Mouse (Mus musculus) neural tube, embryonic 13.5 days (tissue): ENCODE results near the gene Hnrnpf. TPM values are rescaled to one million over a fixed set of nuclear protein-coding genes. Genes with fewer than 3 reads are reported as not detected.

Experiments
- ATAC-seq: fragments of 200-750 bp; cut with Nextera tagmentation; 2 replicates; pipeline ENCODE4 v1.8.0; 2017; ENCODE audit warnings: low read depth, mild to moderate bottlenecking, moderate TSS enrichment, moderate library complexity
- H3K27ac ChIP-seq: fragments of 300-500 bp; sonication (generic); replicated peaks from 2 replicates; pipeline ENCODE4 v1.5.1; 2015; ENCODE audit warnings: moderate library complexity, mild to moderate bottlenecking, inconsistent platforms
- H3K27me3 ChIP-seq: fragments of 300-500 bp; sonication (generic); 2 replicates; pipeline ENCODE4 v1.6.1; 2015; ENCODE audit warnings: mild to moderate bottlenecking, inconsistent platforms
- H3K36me3 ChIP-seq: fragments of 300-500 bp; sonication (generic); 2 replicates; pipeline ENCODE4 v1.6.1; 2015; ENCODE audit warnings: mild to moderate bottlenecking, inconsistent platforms
- H3K4me1 ChIP-seq: fragments of 300-500 bp; sonication (generic); replicated peaks from 2 replicates; pipeline ENCODE4 v1.6.1; 2015; ENCODE audit warnings: inconsistent platforms
- H3K4me2 ChIP-seq: fragments of 300-500 bp; sonication (generic); 2 replicates; pipeline ENCODE4 v1.6.1; 2015; ENCODE audit warnings: inconsistent platforms, mild to moderate bottlenecking, moderate library complexity
- H3K4me3 ChIP-seq: fragments of 300-500 bp; sonication (generic); 2 replicates; pipeline ENCODE4 v1.5.1; 2015; ENCODE audit warnings: mild to moderate bottlenecking, inconsistent platforms
- H3K9ac ChIP-seq: fragments of 300-500 bp; sonication (generic); 2 replicates; pipeline ENCODE4 v1.6.1; 2015; ENCODE audit warnings: moderate library complexity, mild to moderate bottlenecking, inconsistent platforms
- H3K9me3 ChIP-seq: fragments of 300-500 bp; sonication (generic); 2 replicates; pipeline ENCODE4 v1.6.1; 2016; ENCODE audit warnings: inconsistent platforms
- WGBS: fragments of 180-500 bp; shearing (Covaris S2); methylation state at CpG from one replicate; pipeline ENCODE4 v1.1.7; 2015; 5-methylcytosine and 5-hydroxymethylcytosine counted together
- polyA plus RNA-seq: library from polyadenylated mRNA; unstranded; fragments of >200 nt; fragmentation: Nextera tagmentation; extraction: Ambion mirVana; gene quantifications from 2 replicates; pipeline ENCODE4 v1.2.1, GENCODE M21; 2015

Hnrnpf gene
- polyA plus RNA-seq, 1 experiment from 2014 or later, result 298 TPM

DNA sequence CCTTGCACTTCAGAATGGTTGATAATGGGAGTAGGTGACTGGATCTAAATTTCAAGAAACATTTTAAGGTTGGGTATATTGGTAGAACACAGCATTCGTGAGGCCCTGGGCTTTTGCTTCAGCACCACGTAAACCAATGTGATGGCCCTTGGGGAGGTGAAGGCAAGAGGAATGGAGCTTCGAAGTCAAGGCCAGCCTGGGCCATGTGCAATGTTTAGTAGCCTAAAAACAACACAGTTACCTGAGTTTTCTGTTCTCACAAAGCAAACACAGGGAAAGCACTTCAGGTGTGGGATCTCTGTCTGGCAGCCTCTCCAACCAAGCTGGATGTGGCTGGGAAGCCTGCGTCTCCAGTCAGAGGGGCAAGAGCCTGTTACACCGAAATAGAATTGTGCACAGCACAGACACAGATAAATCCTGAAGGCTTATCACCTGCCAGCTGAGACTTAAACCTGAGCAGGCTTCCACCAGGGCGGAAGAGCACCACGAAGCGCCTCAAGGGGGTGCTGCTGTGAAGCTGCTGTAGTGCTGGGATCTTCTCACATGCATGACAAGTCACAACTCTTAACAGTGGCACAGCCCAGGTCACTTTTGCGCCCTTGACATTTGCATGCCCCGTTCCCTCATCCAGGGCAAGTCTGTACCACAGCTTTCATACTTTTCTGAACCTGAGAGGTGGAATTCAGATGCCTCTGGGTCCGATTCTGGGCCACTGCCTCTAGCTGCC, 32.4 kb downstream of the Hnrnpf start:
- Histone ChIP-seq H3K27ac (no peak overlapping the region), H3K9ac (no peak overlapping the region), H3K36me3 (peaks cover 24% of the 10 kb centered on the region), H3K4me3 (no peak overlapping the region), H3K4me1 (no peaks in the 10 kb centered on the region), H3K4me2 (no peak overlapping the region), H3K9me3 (no peaks in the 10 kb centered on the region), H3K27me3 (no peaks in the 10 kb centered on the region)
- 55% methylated on average over 11 of the region's 11 CpGs for WGBS
- ATAC-seq, result no peak

- no peaks in the 10 kb centered on the region for H3K9me3 ChIP-seq
- WGBS, result 85% methylated on average over 6 of the region's 6 CpGs
- H3K27me3 ChIP-seq, result no peaks in the 10 kb centered on the region
- no peak overlapping the region for H3K9ac ChIP-seq
- H3K27ac ChIP-seq, result no peak overlapping the region
- ATAC-seq, result no peak
- H3K4me3 ChIP-seq, result no peak overlapping the region
- H3K4me1 ChIP-seq, result no peaks in the 10 kb centered on the region
- H3K36me3 ChIP-seq, result 0 out of 2 replicates have a peak, but pooled peaks cover 7% of the 10 kb centered on the region
- H3K4me2 ChIP-seq, result no peak overlapping the region
Observed at GRCm38 (mm10) chr6:117934301-117934700, 34.2 kb downstream of the Hnrnpf start.

DNA sequence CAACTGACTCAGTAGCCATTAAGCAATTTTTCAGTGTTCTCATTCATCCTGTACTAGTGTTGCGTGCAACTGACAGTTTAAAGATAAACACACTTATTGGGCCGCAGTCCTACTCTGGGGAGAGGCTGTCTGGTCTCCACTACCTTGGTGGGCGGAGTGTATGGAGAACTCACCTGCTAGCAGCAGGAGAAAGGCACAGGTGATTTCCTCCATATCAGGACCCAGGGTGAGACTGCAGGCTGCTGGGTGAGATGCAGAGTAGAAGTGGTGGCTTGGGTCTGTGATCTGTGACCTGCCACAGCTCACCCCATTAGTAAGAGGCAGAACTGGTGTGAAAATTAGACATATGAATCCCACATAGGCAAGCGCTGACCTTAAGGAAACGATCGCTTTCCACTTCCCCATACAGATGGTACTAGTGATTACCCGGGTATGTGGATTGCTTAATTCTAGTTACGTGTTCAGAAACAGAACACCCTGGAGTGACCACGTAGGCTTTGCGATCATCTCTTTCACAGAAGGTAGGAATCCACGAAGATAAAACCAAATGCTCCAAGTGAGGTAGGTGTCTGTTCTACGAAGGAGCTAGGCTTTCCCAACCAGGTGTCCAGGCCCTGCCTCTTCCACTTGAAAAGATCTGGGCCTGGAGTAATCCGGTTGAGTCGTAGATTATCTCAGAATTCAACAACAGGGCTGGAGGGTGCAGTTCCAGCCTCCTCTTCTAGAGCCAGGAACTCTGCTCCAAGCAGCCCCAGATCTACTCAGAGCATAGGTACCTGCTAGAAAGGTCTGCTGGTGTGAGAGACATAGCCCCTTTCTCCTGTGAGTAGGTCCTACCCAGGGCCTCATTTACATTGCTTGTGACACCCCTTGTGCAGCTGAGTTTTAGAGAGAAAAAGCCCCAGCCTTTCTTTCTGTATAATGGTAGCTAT, 35.8 kb downstream of the Hnrnpf start:
- no peak overlapping the region for H3K4me2 ChIP-seq
- no peak for ATAC-seq
- no peaks in the 10 kb centered on the region for H3K36me3 ChIP-seq
- no peak overlapping the region for H3K9ac ChIP-seq
- no peak overlapping the region for H3K4me3 ChIP-seq
- 93% methylated on average over 14 of the region's 14 CpGs for WGBS
- no peaks in the 10 kb centered on the region for H3K4me1 ChIP-seq
- no peaks in the 10 kb centered on the region for H3K27me3 ChIP-seq
- no peak overlapping the region for H3K27ac ChIP-seq
- H3K9me3 ChIP-seq, result no peaks in the 10 kb centered on the region

GRCm38 (mm10) chr6:117937222-117937932, 37.3 kb downstream of the Hnrnpf start, which contains the start of gene Fxyd4:
TSS of gene Fxyd4 (minus strand) at chr6:117937692.
- WGBS, result 83% methylated on average over 10 of the region's 10 CpGs
- Histone ChIP-seq H3K4me2 (no peak within 1 kb of the TSS), H3K36me3 (no peaks in the 10 kb centered on the region), H3K4me3 (no peak within 1 kb of the TSS), H3K9ac (no peak within 1 kb of the TSS), H3K27ac (no peak within 1 kb of the TSS), H3K4me1 (no peaks in the 10 kb centered on the region), H3K9me3 (no peaks in the 10 kb centered on the region), H3K27me3 (no peaks in the 10 kb centered on the region)
- ATAC-seq, result no peak

- Histone ChIP-seq H3K9ac (no peak overlapping the region), H3K27ac (no peak overlapping the region), H3K9me3 (no peaks in the 10 kb centered on the region), H3K27me3 (no peaks in the 10 kb centered on the region), H3K4me1 (no peaks in the 10 kb centered on the region), H3K36me3 (no peaks in the 10 kb centered on the region), H3K4me2 (no peak overlapping the region), H3K4me3 (no peak overlapping the region)
- WGBS, result 93% methylated on average over 10 of the region's 10 CpGs
- ATAC-seq, result no peak
Observed at GRCm38 (mm10) chr6:117938951-117939350, 38.8 kb downstream of the Hnrnpf start.

GRCm38 (mm10) chr6:117942769-117943168, 42.6 kb downstream of the Hnrnpf start:
- Histone ChIP-seq H3K4me3 (no peak overlapping the region), H3K27ac (no peak overlapping the region), H3K36me3 (no peaks in the 10 kb centered on the region), H3K9me3 (no peaks in the 10 kb centered on the region), H3K9ac (no peak overlapping the region), H3K4me2 (no peak overlapping the region), H3K4me1 (no peaks in the 10 kb centered on the region), H3K27me3 (no peaks in the 10 kb centered on the region)
- ATAC-seq, result no peak
- WGBS, result 84% methylated on average over 10 of the region's 10 CpGs

DNA sequence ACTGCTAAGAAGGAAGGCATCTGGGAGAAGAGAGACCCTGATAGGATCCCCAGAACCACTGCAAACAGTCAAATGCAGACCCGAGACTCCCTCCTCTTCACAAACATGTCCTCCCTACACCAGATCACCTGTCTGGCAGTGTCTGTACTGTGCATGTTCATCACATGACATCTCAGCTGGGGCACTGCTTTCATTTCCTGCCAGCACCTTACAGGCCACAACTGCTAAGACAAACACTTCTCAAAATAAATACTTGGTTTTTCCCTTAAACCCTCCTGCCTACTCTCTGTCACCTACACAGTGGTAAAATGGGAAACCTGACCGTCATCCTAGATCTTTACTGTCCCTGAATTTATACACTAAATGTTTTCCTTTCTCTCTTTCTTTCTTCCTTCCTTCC, 43.8 kb downstream of the Hnrnpf start:
- ATAC-seq, result no peak
- no peaks in the 10 kb centered on the region for H3K4me1 ChIP-seq
- H3K27ac ChIP-seq, result no peak overlapping the region
- no peak overlapping the region for H3K9ac ChIP-seq
- H3K9me3 ChIP-seq, result no peaks in the 10 kb centered on the region
- H3K27me3 ChIP-seq, result no peaks in the 10 kb centered on the region
- 86% methylated on average over 2 of the region's 2 CpGs for WGBS
- no peak overlapping the region for H3K4me3 ChIP-seq
- H3K36me3 ChIP-seq, result no peaks in the 10 kb centered on the region
- H3K4me2 ChIP-seq, result no peak overlapping the region

DNA sequence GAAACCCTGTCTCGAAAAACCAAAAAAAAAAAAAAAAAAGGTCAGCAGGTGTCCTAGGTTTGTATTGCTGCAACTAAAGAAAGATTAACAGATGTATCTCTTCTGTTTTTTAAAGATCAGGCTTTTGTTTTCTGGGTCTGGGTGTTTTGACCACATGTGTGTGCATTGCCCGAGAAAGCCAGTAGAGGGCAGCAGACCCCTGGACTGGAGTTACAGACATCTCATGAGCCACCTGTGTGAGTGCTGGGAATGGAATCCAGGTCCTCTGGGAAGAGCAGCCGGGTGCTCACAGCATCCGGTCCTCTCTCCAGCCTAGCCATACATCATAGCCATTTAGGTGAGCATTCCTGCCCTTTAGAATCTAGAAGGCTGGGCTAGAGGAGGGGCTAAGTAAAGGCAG, 52.2 kb downstream of the Hnrnpf start:
- Histone ChIP-seq H3K4me1 (peaks cover 5% of the 10 kb centered on the region; the same call in 1 of the 2 replicates), H3K9ac (no peak overlapping the region), H3K4me3 (no peak overlapping the region), H3K4me2 (no peak overlapping the region), H3K27me3 (no peaks in the 10 kb centered on the region), H3K9me3 (no peaks in the 10 kb centered on the region), H3K36me3 (no peaks in the 10 kb centered on the region), H3K27ac (no peak overlapping the region)
- WGBS, result 88% methylated on average over 4 of the region's 4 CpGs
- ATAC-seq, result no peak

- Histone ChIP-seq H3K36me3 (no peaks in the 10 kb centered on the region), H3K27me3 (no peaks in the 10 kb centered on the region), H3K4me2 (no peak overlapping the region), H3K27ac (no peak overlapping the region), H3K4me3 (no peak overlapping the region), H3K9ac (no peak overlapping the region), H3K4me1 (peaks cover 5% of the 10 kb centered on the region; the same call in 1 of the 2 replicates), H3K9me3 (no peaks in the 10 kb centered on the region)
- WGBS, result 75% methylated on average over 6 of the region's 6 CpGs
- no peak for ATAC-seq
Observed at GRCm38 (mm10) chr6:117956161-117956560, 56.0 kb downstream of the Hnrnpf start.

GRCm38 (mm10) chr6:117956851-117957501, 56.9 kb downstream of the Hnrnpf start:
- Histone ChIP-seq H3K9ac (no peak overlapping the region), H3K27ac (no peak overlapping the region), H3K36me3 (no peaks in the 10 kb centered on the region), H3K4me2 (no peak overlapping the region), H3K4me1 (peaks cover 5% of the 10 kb centered on the region; the same call in 1 of the 2 replicates), H3K4me3 (no peak overlapping the region), H3K27me3 (no peaks in the 10 kb centered on the region), H3K9me3 (no peaks in the 10 kb centered on the region)
- no peak for ATAC-seq
- 27% methylated on average over 14 of the region's 14 CpGs for WGBS

GRCm38 (mm10) chr6:117963201-117963600, 63.1 kb downstream of the Hnrnpf start:
- Histone ChIP-seq H3K27me3 (no peaks in the 10 kb centered on the region), H3K4me2 (no peak overlapping the region), H3K9me3 (no peaks in the 10 kb centered on the region), H3K4me1 (no peaks in the 10 kb centered on the region), H3K4me3 (no peak overlapping the region), H3K9ac (no peak overlapping the region), H3K27ac (no peak overlapping the region), H3K36me3 (no peaks in the 10 kb centered on the region)
- no peak for ATAC-seq
- 88% methylated on average over 3 of the region's 3 CpGs for WGBS
